Mouse (Mus musculus) embryonic fibroblast, embryonic 13.5 days (primary cell): ENCODE data around the gene Bcl2l12. TPM values are rescaled to one million over a fixed set of nuclear protein-coding genes. Genes with fewer than 3 reads are reported as not detected.
A peak's percentile ranks its signal among the peaks of the same experiment; 100 is the strongest.

Source experiments
- H3K27ac ChIP-seq: 2 replicates; pipeline ENCODE4 v1.5.1; 2012; ENCODE audit warnings: low read length, control low read depth, inconsistent platforms; ENCODE audit not compliant: insufficient read depth
- H3K4me1 ChIP-seq: 2 replicates; pipeline ENCODE4 v1.6.1; 2011; ENCODE audit warnings: low read length; ENCODE audit not compliant: control insufficient read depth, insufficient read depth
- H3K4me3 ChIP-seq: 2 replicates; pipeline ENCODE4 v1.5.1; 2011; ENCODE audit warnings: mild to moderate bottlenecking, control low read depth, low read length; ENCODE audit not compliant: insufficient read depth
- CTCF ChIP-seq: IDR thresholded peaks from 2 replicates; pipeline ENCODE4 v1.5.1; 2011; ENCODE audit warnings: mild to moderate bottlenecking, control low read depth, low read length, moderate library complexity, borderline replicate concordance; ENCODE audit not compliant: insufficient read depth
- POLR2A ChIP-seq: IDR thresholded peaks from 2 replicates; pipeline ENCODE4 v1.6.1; 2011; ENCODE audit warnings: low read depth, mild to moderate bottlenecking, control low read depth, low read length, moderate library complexity
- polyA plus RNA-seq: library from polyadenylated mRNA; stranded (reverse); fragments of >200 nt; gene quantifications from 2 replicates; pipeline ENCODE4 v1.2.4, GENCODE M21; 2011; ENCODE audit warnings: low read depth; ENCODE audit not compliant: missing spikeins, insufficient read length

Bcl2l12 gene
- polyA plus RNA-seq, 1 experiment: 37.1 TPM

DNA sequence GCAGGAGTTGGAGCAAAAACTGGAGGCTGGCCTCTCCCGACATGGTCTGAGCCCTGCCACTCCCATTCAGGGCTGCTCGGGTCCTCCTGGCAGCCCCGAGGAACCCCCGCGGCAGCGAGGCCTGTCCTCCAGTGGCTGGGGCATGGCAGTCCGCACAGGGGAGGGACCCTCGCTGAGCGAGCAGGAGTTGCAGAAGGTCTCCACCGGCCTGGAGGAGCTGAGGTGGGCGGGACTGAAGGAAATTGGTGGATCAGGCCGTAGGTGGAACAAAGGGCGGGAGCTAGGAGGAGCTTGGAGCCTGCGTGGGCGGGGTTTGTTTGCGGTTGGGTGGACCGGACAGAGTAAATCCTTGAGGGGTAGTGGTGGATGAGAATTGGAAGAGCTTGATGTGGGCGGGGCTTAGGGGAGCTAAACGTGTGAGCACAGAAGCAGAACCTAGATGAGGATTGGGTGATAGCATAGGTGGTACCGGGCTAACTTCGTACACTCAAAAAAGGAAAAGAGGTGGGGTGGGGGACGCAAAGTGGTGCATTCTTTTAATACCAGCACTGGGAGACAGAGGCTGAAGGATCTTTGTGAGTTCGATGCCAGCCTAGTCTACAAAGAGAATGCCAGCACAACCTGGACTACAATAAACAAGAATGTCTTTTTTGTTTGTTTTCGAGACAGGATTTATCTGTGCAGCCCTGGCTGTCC is 45.8 kb downstream of the Bcl2l12 start:
- TF ChIP-seq POLR2A: peak; percentile 85
- TF ChIP-seq CTCF: no peak
- peak overlapping the region; percentile 42 for H3K4me3 ChIP-seq
- H3K27ac ChIP-seq: peak overlapping the region; percentile 2; the same call in 1 of the 2 replicates

DNA sequence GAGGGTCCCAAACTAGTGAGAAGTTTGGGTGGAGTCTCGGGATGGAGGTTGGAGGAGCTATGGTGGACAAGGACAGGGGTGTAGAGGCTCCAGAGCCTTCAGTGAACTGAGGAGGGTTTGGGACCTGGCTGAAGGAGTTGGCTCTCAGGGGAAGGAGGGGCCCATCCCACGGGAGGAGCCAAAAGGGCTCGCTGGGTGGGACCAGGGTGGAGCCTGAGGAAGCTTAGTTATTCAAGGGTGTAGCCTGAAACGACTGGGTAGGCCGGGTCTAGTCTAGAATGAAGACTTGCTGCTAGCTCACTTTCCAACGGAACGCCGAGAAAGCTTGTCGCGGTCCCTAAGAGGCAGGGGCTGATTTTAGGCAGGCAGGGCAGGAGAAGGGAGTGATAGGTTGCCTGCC is 46.6 kb downstream of the Bcl2l12 start:
- TF ChIP-seq POLR2A: peak; percentile 83
- no peak for TF ChIP-seq CTCF
- H3K4me3 ChIP-seq: peak overlapping the region; percentile 42
- no peaks in the 10 kb centered on the region for H3K4me1 ChIP-seq
- peak overlapping the region; percentile 2; the same call in 1 of the 2 replicates for H3K27ac ChIP-seq

More for the DNA sequence above, 45.8 kb downstream of the Bcl2l12 start:
- no peaks in the 10 kb centered on the region for H3K4me1 ChIP-seq

DNA sequence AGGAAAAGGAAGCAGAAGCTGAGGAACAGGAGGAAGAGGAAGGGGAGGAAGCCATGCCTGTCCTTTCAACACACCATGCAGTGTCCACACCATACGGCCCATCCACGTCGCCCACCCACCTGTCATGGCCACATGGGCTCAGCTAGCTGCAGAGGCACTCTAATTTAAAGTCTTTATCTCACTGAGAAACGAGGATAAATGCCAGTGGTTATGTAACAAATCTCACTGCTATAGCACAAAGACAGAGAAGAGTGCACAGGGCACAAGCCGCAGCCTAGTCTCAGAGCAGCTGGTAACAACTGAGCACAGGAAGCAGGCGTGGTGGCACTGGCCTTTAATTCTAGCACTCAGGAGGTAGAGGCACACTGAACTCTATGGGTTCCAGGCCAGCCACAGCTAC is 48.6 kb downstream of the Bcl2l12 start:
- Histone ChIP-seq H3K4me3 (no peak overlapping the region), H3K4me1 (no peaks in the 10 kb centered on the region), H3K27ac (no peak overlapping the region)
- no peak for TF ChIP-seq POLR2A
- TF ChIP-seq CTCF: no peak

DNA sequence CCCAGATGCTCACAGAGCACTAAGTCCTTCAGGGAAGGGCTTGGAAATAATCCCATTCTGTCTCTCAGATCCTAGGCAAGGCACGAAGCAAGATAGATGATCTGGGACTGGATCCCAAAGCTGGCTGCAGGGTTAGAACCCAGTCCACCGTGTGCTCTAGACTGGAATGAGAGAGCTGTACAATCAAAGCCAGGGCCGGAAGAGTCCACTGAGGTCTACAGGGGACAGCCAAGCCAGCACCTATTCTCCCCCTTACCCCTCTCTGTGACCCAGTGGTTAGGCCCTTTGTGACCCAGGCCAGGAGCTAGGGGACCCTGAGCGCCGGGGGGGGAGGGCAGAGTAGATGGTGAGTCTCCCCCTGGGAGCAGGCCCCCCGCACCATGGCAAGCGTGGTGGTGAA is 55.6 kb downstream of the Bcl2l12 start, which contains the start of gene Tsks:
TSS of gene Tsks (plus strand) at position 301 of the 400 bp plus-strand sequence.
- Histone ChIP-seq H3K27ac (no peak within 1 kb of the TSS), H3K4me1 (no peaks in the 10 kb centered on the region), H3K4me3 (no peak within 1 kb of the TSS)
- TF ChIP-seq POLR2A: no peak
- no peak for TF ChIP-seq CTCF

Other genes starting within 250 kb of the Bcl2l12 start
- gene Zfp473, start 247.7 kb downstream of the Bcl2l12 start, polyA plus RNA-seq: 0.12 and 0.53 TPM in 2 replicates
- 41.1 and 41.2 TPM in 2 replicates for gene Nup62, start 182.6 kb downstream of the Bcl2l12 start, polyA plus RNA-seq
- 2.1 and 2.3 TPM in 2 replicates for gene Il4i1, start 182.3 kb downstream of the Bcl2l12 start, polyA plus RNA-seq
- gene Atf5, start 182.1 kb downstream of the Bcl2l12 start, polyA plus RNA-seq: 342 and 471 TPM in 2 replicates
- 80.0 and 84.2 TPM in 2 replicates for gene Akt1s1, start 149.7 kb downstream of the Bcl2l12 start, polyA plus RNA-seq
- 26.9 and 33.8 TPM in 2 replicates for gene Tbc1d17, start 149.6 kb downstream of the Bcl2l12 start, polyA plus RNA-seq
- 24.7 and 30.6 TPM in 2 replicates for gene Pnkp, start 141.6 kb downstream of the Bcl2l12 start, polyA plus RNA-seq
- 144 and 160 TPM in 2 replicates for gene Ptov1, start 128.9 kb downstream of the Bcl2l12 start, polyA plus RNA-seq
- 33.4 and 42.8 TPM in 2 replicates for gene Med25, start 106.0 kb downstream of the Bcl2l12 start, polyA plus RNA-seq
- 11.1 and 11.5 TPM in 2 replicates for gene Fuz, start 102.6 kb downstream of the Bcl2l12 start, polyA plus RNA-seq
- gene Ap2a1, start 69.2 kb downstream of the Bcl2l12 start, polyA plus RNA-seq: 129 and 132 TPM in 2 replicates
- not detected in 2 replicates for gene Tsks, start 55.5 kb downstream of the Bcl2l12 start, polyA plus RNA-seq
- gene Cpt1c, start 23.9 kb downstream of the Bcl2l12 start, polyA plus RNA-seq: 68.9 and 82.5 TPM in 2 replicates
- 403 and 439 TPM in 2 replicates for gene Prmt1, start 12.1 kb downstream of the Bcl2l12 start, polyA plus RNA-seq
- gene Irf3, start 1.1 kb downstream of the Bcl2l12 start, polyA plus RNA-seq: 62.2 and 75.1 TPM in 2 replicates
- 75.4 and 79.8 TPM in 2 replicates for gene Scaf1, start 17.7 kb upstream of the Bcl2l12 start, polyA plus RNA-seq
- gene Rras, start 19.2 kb upstream of the Bcl2l12 start, polyA plus RNA-seq: 83.0 and 116 TPM in 2 replicates
- gene Prr12, start 54.2 kb upstream of the Bcl2l12 start, polyA plus RNA-seq: 15.4 and 16.9 TPM in 2 replicates
- gene Nosip, start 63.7 kb upstream of the Bcl2l12 start, polyA plus RNA-seq: 33.0 and 38.0 TPM in 2 replicates
- 15.1 and 17.5 TPM in 2 replicates for gene Prrg2, start 64.0 kb upstream of the Bcl2l12 start, polyA plus RNA-seq
- gene Rcn3, start 93.5 kb upstream of the Bcl2l12 start, polyA plus RNA-seq: 439 and 601 TPM in 2 replicates
- 41.5 and 64.3 TPM in 2 replicates for gene Fcgrt, start 105.1 kb upstream of the Bcl2l12 start, polyA plus RNA-seq
- 1,929 and 1,977 TPM in 2 replicates for gene Rps11, start 125.7 kb upstream of the Bcl2l12 start, polyA plus RNA-seq
- gene Rpl13a, start 130.0 kb upstream of the Bcl2l12 start, polyA plus RNA-seq: 3,288 and 3,370 TPM in 2 replicates
- gene Gm45713, start 137.5 kb upstream of the Bcl2l12 start, polyA plus RNA-seq: 1.8 TPM in 2 replicates
- 9.4 and 17.1 TPM in 2 replicates for gene Flt3l, start 137.7 kb upstream of the Bcl2l12 start, polyA plus RNA-seq
- 45.6 and 56.2 TPM in 2 replicates for gene Pih1d1, start 155.6 kb upstream of the Bcl2l12 start, polyA plus RNA-seq
- gene Aldh16a1, start 155.9 kb upstream of the Bcl2l12 start, polyA plus RNA-seq: 24.9 and 25.0 TPM in 2 replicates
- gene Slc17a7, start 165.2 kb upstream of the Bcl2l12 start, polyA plus RNA-seq: 0.28 and 0.58 TPM in 2 replicates
- gene Gfy, start 180.9 kb upstream of the Bcl2l12 start, polyA plus RNA-seq: not detected in 2 replicates
- gene Pth2, start 182.3 kb upstream of the Bcl2l12 start, polyA plus RNA-seq: not detected in 2 replicates
- not detected in 2 replicates for gene Ccdc155, start 206.2 kb upstream of the Bcl2l12 start, polyA plus RNA-seq
- gene Dkkl1, start 213.4 kb upstream of the Bcl2l12 start, polyA plus RNA-seq: not detected in 2 replicates
- 79.9 and 94.3 TPM in 2 replicates for gene Tead2, start 217.0 kb upstream of the Bcl2l12 start, polyA plus RNA-seq
- gene Cd37, start 240.4 kb upstream of the Bcl2l12 start, polyA plus RNA-seq: 0.86 TPM in 1 of 2 replicates, not detected in the other
- gene Slc6a16, start 242.4 kb upstream of the Bcl2l12 start, polyA plus RNA-seq: not detected in 2 replicates